Mouse (Mus musculus) adrenal gland, postnatal 4 days (tissue): ENCODE results near the gene Vipas39. TPM values are rescaled to one million over a fixed set of nuclear protein-coding genes. Genes with fewer than 3 reads are reported as not detected.
"Not testable (repeated sequence)": the region's sequence is repeated elsewhere in the genome, so short reads cannot be mapped to it uniquely, and the experiment has no call there.

ENCODE experiments used
- DNase-seq, 2 experiments: peaks; one replicate each; pipeline ENCODE4 v3.0.0; 2021 to 2022; ENCODE audit warnings: low spot score in 2 of 2, mixed read lengths in 2 of 2
- long read RNA-seq, 2 experiments: library from polyadenylated mRNA; stranded (forward); transcript quantifications; one replicate each; pipeline ENCODE4 v2.0.0; 2021
- total RNA-seq, 2 experiments: library from RNA; stranded (reverse); gene quantifications; 2 replicates each; pipeline ENCODE4 v1.2.3; 2021

The Vipas39 gene
- total RNA-seq, result 10 to 100 TPM; 42.8 to 45.6 TPM
- long read RNA-seq, experiment 1, transcript Vipas39-202 (20 exons, 2,524 nt), result major isoform, 15 of 23 reads
- long read RNA-seq, experiment 1, partial matches to known transcripts, result 3 of 23 reads
- long read RNA-seq, experiment 1, other reads (novel, unspliced or antisense), result 4 of 23 reads
- long read RNA-seq, experiment 2, transcript Vipas39-202 (20 exons, 2,524 nt), result major isoform, 21 of 38 reads
- long read RNA-seq, experiment 2, partial matches to known transcripts, result 8 of 38 reads
- long read RNA-seq, experiment 2, other reads (novel, unspliced or antisense), result 8 of 38 reads

GRCm38 (mm10) chr12:87266108-87266826 lies at the start of gene Vipas39, which contains the start of gene Ahsa1:
Gene Vipas39 (minus strand): TSS chr12:87266256.
Gene Ahsa1 (plus strand): TSS chr12:87266479.
- peak; percentile 19 to 74 for DNase-seq

GRCm38 (mm10) chr12:87313098-87313497 lies 47.0 kb upstream of the Vipas39 start:
- no peak for DNase-seq

GRCm38 (mm10) chr12:87306584-87306844 lies 40.5 kb upstream of the Vipas39 start:
- not testable (repeated sequence) for DNase-seq

GRCm38 (mm10) chr12:87305767-87306583 lies 39.9 kb upstream of the Vipas39 start:
- no peak for DNase-seq

GRCm38 (mm10) chr12:87301189-87301588 lies 35.1 kb upstream of the Vipas39 start:
- no peak for DNase-seq

GRCm38 (mm10) chr12:87300441-87300690 lies 34.3 kb upstream of the Vipas39 start:
- no peak for DNase-seq

GRCm38 (mm10) chr12:87299657-87300440 lies 33.8 kb upstream of the Vipas39 start, which contains the start of gene Ism2:
Gene Ism2 (minus strand): TSS chr12:87299705.
- peak in 1 of 2 experiments; percentile 13 for DNase-seq

- peak in 1 of 2 experiments; percentile 11 for DNase-seq
These were observed 33.1 kb upstream of the Vipas39 start for GRCm38 (mm10) chr12:87299037-87299656.

GRCm38 (mm10) chr12:87293934-87294333 lies 27.9 kb upstream of the Vipas39 start:
- DNase-seq, result no peak

GRCm38 (mm10) chr12:87289100-87289499 lies 23.0 kb upstream of the Vipas39 start:
- no peak for DNase-seq

GRCm38 (mm10) chr12:87284726-87285125 lies 18.7 kb upstream of the Vipas39 start:
- DNase-seq, result no peak

GRCm38 (mm10) chr12:87284268-87284667 lies 18.2 kb upstream of the Vipas39 start:
- no peak for DNase-seq

GRCm38 (mm10) chr12:87283706-87284105 lies 17.6 kb upstream of the Vipas39 start:
- no peak for DNase-seq

GRCm38 (mm10) chr12:87282743-87283142 lies 16.7 kb upstream of the Vipas39 start:
- no peak for DNase-seq

- no peak for DNase-seq
These were observed 15.7 kb upstream of the Vipas39 start for GRCm38 (mm10) chr12:87281766-87282165.

- no peak for DNase-seq
These were observed 13.8 kb upstream of the Vipas39 start for GRCm38 (mm10) chr12:87279879-87280278.

GRCm38 (mm10) chr12:87279350-87279749 lies 13.3 kb upstream of the Vipas39 start:
- DNase-seq, result no peak

- DNase-seq, result peak in 1 of 2 experiments; percentile 12
These were observed 12.2 kb upstream of the Vipas39 start for GRCm38 (mm10) chr12:87278118-87278730.

GRCm38 (mm10) chr12:87277251-87277650 lies 11.2 kb upstream of the Vipas39 start:
- not testable (repeated sequence) for DNase-seq
